Mouse (Mus musculus) embryonic facial prominence, embryonic 12.5 days (tissue): ENCODE results near the gene Olfr1434. TPM values are rescaled to one million over a fixed set of nuclear protein-coding genes. Genes with fewer than 3 reads are reported as not detected.
"Not testable (repeated sequence)": the region's sequence is repeated elsewhere in the genome, so short reads cannot be mapped to it uniquely, and the experiment has no call there.

Source experiments
- ATAC-seq: fragments of 200-750 bp; cut with Nextera tagmentation; 2 replicates; pipeline ENCODE4 v1.8.0; 2017; ENCODE audit not compliant: insufficient number of reproducible peaks, insufficient read depth, low FRiP score, low TSS enrichment
- H3K27ac ChIP-seq: fragments of 300-500 bp; sonication (generic); 2 replicates; pipeline ENCODE4 v1.5.1; 2016; ENCODE audit warnings: mild to moderate bottlenecking
- H3K27me3 ChIP-seq: fragments of 300-500 bp; sonication (generic); 2 replicates; pipeline ENCODE4 v1.6.1; 2016; ENCODE audit warnings: mild to moderate bottlenecking, moderate library complexity
- H3K36me3 ChIP-seq: fragments of 300-500 bp; sonication (generic); 2 replicates; pipeline ENCODE4 v1.6.1; 2016; ENCODE audit warnings: mild to moderate bottlenecking
- H3K4me1 ChIP-seq: fragments of 300-500 bp; sonication (generic); 2 replicates; pipeline ENCODE4 v1.6.1; 2016
- H3K4me2 ChIP-seq: fragments of 300-500 bp; sonication (generic); replicated peaks from 2 replicates; pipeline ENCODE4 v1.6.1; 2016; ENCODE audit warnings: mild to moderate bottlenecking, moderate library complexity
- H3K4me3 ChIP-seq: fragments of 300-500 bp; sonication (generic); 2 replicates; pipeline ENCODE4 v1.5.1; 2016; ENCODE audit warnings: mild to moderate bottlenecking
- H3K9ac ChIP-seq: fragments of 300-500 bp; sonication (generic); 2 replicates; pipeline ENCODE4 v1.6.1; 2016; ENCODE audit warnings: mild to moderate bottlenecking, moderate library complexity
- H3K9me3 ChIP-seq: fragments of 300-500 bp; sonication (generic); 2 replicates; pipeline ENCODE4 v1.6.1; 2016; ENCODE audit warnings: mild to moderate bottlenecking, moderate library complexity
- WGBS: fragments of 180-500 bp; shearing (Covaris S2); methylation state at CpG from one replicate; pipeline ENCODE4 v1.1.7; 2016; 5-methylcytosine and 5-hydroxymethylcytosine counted together
- polyA plus RNA-seq: library from polyadenylated mRNA; unstranded; fragments of >200 nt; fragmentation: Nextera tagmentation; extraction: Ambion mirVana; gene quantifications from 2 replicates; pipeline ENCODE4 v1.2.1, GENCODE M21; 2016

Olfr1434 gene
- 0.08 TPM in 1 of 2 replicates, not detected in the other for polyA plus RNA-seq

DNA sequence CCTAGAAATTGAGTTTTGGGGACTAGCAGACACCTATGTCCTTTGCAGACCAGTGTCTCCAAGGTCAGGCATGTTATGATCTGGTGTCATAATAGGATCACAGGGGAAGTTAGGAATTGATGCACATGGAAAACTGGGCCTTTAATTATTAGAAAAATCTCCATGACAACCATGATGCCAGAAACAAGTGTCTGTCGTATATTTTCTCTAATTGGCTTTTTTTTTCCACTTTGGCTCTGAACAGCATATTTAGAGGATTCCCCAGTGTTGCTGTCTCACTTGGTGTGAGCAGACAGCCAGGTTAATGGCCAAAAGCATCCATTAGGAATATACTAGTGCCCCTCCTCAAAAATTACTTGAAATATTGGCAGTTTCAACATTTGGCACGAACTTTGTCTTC lies at the start of gene Olfr1434:
TSS of gene Olfr1434 (plus strand) at position 301 of the 400 bp plus-strand sequence.
- Histone ChIP-seq H3K9me3 (no peaks in the 10 kb centered on the region), H3K4me2 (no peak within 1 kb of the TSS), H3K4me3 (no peak within 1 kb of the TSS), H3K4me1 (no peaks in the 10 kb centered on the region), H3K27ac (no peak within 1 kb of the TSS), H3K9ac (no peak within 1 kb of the TSS), H3K27me3 (no peaks in the 10 kb centered on the region), H3K36me3 (no peaks in the 10 kb centered on the region)
- WGBS, result 63% methylated on average over 2 of the region's 2 CpGs
- no peak for ATAC-seq

DNA sequence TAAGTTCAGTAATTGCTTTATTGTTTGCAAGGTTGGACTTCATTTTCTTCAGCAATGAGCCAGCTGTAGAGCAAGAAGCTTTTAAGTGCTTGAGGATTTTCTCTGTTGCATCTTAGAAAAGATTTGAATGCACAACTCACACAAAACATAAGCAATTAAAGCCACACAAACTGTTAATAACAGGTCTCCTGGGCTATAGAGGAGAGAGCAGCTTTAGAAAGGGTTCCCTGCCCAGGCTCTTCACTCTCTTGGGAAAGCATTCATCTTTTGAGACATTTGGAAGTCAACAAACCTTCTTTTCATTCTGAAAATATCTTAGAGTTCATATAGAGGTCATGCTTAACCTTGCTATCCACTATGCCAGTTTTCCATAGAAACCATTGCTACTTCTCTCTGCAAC lies 47.2 kb upstream of the Olfr1434 start, which contains the start of gene Olfr1432:
TSS of gene Olfr1432 (minus strand) at position 101 of the 400 bp plus-strand sequence.
- not testable (repeated sequence) for H3K9me3 ChIP-seq, H3K4me2 ChIP-seq, H3K36me3 ChIP-seq, H3K9ac ChIP-seq, H3K27ac ChIP-seq, H3K4me3 ChIP-seq, ATAC-seq, H3K27me3 ChIP-seq, H3K4me1 ChIP-seq

DNA sequence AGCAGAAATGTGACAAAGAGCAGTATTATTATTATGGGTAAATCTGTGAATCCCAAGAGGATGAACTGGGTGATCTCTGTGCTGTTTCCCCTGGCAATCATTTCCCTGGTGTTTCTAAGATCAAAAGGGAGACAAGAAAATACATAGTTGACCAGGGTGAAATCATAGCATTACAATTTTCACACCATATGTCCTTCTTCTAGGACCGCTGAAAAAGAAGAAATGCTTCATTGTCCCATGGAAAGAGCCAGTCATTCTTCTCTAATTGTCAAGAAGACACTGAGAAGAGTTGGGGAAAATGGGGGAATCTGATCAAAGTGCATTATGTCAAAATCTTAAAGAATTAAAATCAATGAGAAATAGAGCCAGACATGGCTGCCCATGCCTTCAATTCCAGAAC lies 38.1 kb upstream of the Olfr1434 start, which contains the start of gene Olfr262:
TSS of gene Olfr262 (minus strand) at position 101 of the 400 bp plus-strand sequence.
- Histone ChIP-seq H3K9me3 (no peaks in the 10 kb centered on the region), H3K4me2 (no peak within 1 kb of the TSS), H3K27ac (no peak within 1 kb of the TSS), H3K4me1 (no peaks in the 10 kb centered on the region), H3K27me3 (no peaks in the 10 kb centered on the region), H3K36me3 (no peaks in the 10 kb centered on the region), H3K9ac (no peak within 1 kb of the TSS), H3K4me3 (no peak within 1 kb of the TSS)
- ATAC-seq, result no peak
- WGBS, result 73% methylated on average over 1 of the region's 1 CpGs

DNA sequence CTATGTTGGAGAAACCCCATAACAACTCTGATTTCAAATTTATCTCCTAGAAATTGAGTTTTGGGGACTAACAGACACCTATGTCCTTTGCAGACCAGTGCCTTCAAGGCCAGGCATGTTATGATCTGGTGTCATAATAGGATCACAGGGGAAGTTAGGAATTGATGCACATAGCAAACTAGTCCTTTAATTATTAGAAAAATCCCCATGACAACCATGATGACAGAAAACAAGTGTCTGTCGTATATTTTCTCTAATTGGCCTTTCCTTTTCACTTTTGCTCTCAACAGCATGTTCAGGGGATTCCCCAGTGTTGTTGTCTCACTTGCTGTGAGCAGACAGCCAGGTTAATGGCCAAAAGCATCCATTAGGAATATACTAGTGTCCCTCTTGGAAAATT lies 18.9 kb upstream of the Olfr1434 start, which contains the start of gene Olfr235:
TSS of gene Olfr235 (plus strand) at position 301 of the 400 bp plus-strand sequence.
- H3K9me3 ChIP-seq, result no peaks in the 10 kb centered on the region
- no peaks in the 10 kb centered on the region for H3K27me3 ChIP-seq
- no peak within 1 kb of the TSS for H3K27ac ChIP-seq
- H3K9ac ChIP-seq, result no peak within 1 kb of the TSS
- no peak within 1 kb of the TSS for H3K4me3 ChIP-seq
- H3K4me1 ChIP-seq, result no peaks in the 10 kb centered on the region
- WGBS, result 59% methylated on average over 1 of the region's 1 CpGs
- ATAC-seq, result no peak
- H3K36me3 ChIP-seq, result no peaks in the 10 kb centered on the region
- no peak within 1 kb of the TSS for H3K4me2 ChIP-seq

DNA sequence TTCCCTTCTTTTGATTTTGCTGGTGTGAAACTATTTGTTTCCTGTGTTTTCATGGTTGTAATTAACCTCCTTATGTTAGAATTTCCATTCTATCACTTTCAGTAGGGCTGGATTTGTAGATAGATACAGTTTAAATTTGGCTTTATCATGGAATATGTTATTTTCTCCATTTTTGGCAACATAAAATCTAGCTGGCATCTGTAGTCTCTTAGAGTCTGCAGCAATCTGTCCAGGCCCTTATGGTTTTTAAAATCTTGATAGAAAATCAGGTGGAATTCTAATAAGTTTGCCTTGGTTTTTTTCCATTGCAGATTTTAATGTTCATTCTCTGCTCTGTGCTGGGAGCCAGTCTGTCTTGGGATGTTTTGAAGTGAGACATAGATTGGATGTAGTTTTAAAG lies 13.3 kb downstream of the Olfr1434 start:
- Histone ChIP-seq H3K4me3 (no peak overlapping the region), H3K4me1 (no peaks in the 10 kb centered on the region), H3K9ac (no peak overlapping the region), H3K27ac (no peak overlapping the region), H3K36me3 (no peaks in the 10 kb centered on the region), H3K9me3 (no peaks in the 10 kb centered on the region), H3K27me3 (no peaks in the 10 kb centered on the region), H3K4me2 (no peak overlapping the region)
- ATAC-seq, result no peak

DNA sequence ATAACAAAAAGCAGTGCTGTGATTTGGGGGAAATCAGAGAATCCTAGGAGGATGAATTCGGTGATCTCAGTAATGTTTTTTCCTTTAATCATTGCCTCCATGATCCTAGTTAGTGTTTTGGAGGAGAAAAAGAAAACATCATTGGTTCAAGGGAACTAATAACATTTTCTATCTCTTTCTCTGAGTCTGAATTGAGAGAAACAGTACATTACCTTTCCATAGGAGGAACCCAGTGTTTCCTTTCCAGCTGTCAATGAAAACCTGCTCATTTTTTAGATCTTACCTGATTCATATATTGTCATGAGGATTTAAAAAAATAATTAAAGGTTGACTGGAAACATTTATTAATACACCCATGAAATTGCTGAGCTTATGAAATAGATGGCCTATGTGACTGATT lies 19.4 kb downstream of the Olfr1434 start, which contains the start of gene Olfr1436:
TSS of gene Olfr1436 (minus strand) at position 101 of the 400 bp plus-strand sequence.
- H3K4me1 ChIP-seq, H3K9me3 ChIP-seq, H3K9ac ChIP-seq, H3K4me2 ChIP-seq, H3K27me3 ChIP-seq, ATAC-seq, H3K4me3 ChIP-seq, H3K27ac ChIP-seq, H3K36me3 ChIP-seq: not testable (repeated sequence)
- WGBS, result 77% methylated on average over 1 of the region's 1 CpGs

DNA sequence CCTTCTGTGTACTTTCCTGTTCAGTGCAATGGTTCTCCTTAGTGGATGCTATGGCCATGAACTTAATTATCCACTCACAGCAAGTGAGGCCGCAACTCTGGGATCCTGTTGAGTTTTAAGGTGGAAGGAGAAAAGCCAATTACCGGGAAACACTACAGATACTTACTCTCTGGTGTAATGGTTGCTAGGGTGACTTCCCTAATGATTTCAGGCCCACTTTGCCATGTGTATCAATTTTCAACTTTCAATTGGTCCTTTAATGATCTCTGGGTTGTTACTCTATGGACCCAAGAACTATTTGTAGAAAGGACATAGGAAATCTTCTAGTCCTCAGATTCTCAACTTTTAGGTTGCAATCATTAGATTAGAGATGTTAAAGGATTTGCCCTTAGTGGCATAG lies 45.3 kb downstream of the Olfr1434 start, which contains the start of gene Olfr1437:
TSS of gene Olfr1437 (minus strand) at position 101 of the 400 bp plus-strand sequence.
- no peaks in the 10 kb centered on the region for H3K4me1 ChIP-seq
- 74% methylated on average over 2 of the region's 2 CpGs for WGBS
- H3K9ac ChIP-seq, result no peak within 1 kb of the TSS
- no peaks in the 10 kb centered on the region for H3K36me3 ChIP-seq
- no peaks in the 10 kb centered on the region for H3K9me3 ChIP-seq
- H3K27ac ChIP-seq, result no peak within 1 kb of the TSS
- no peak within 1 kb of the TSS for H3K4me2 ChIP-seq
- no peak within 1 kb of the TSS for H3K4me3 ChIP-seq
- ATAC-seq, result no peak
- H3K27me3 ChIP-seq, result no peaks in the 10 kb centered on the region

Other genes with a start within 250 kb of the Olfr1434 start
- not detected in 2 replicates for gene Olfr1423, start 238.5 kb upstream of the Olfr1434 start, polyA plus RNA-seq
- not detected in 2 replicates for gene Olfr1424, start 217.2 kb upstream of the Olfr1434 start, polyA plus RNA-seq
- gene Olfr1425, start 202.1 kb upstream of the Olfr1434 start, polyA plus RNA-seq, result not detected in 2 replicates
- gene Olfr1426, start 187.8 kb upstream of the Olfr1434 start, polyA plus RNA-seq, result not detected in 2 replicates
- gene Olfr1427, start 176.5 kb upstream of the Olfr1434 start, polyA plus RNA-seq, result not detected in 2 replicates
- gene Olfr1428, start 164.0 kb upstream of the Olfr1434 start, polyA plus RNA-seq, result not detected in 2 replicates
- not detected in 2 replicates for gene Olfr76, start 156.7 kb upstream of the Olfr1434 start, polyA plus RNA-seq
- not detected in 2 replicates for gene Olfr1555-ps1, start 109.7 kb upstream of the Olfr1434 start, polyA plus RNA-seq
- gene Olfr1431, start 79.2 kb upstream of the Olfr1434 start, polyA plus RNA-seq, result not detected in 2 replicates
- gene Olfr1432, start 47.3 kb upstream of the Olfr1434 start, polyA plus RNA-seq, result not detected in 2 replicates
- gene Olfr262, start 38.2 kb upstream of the Olfr1434 start, polyA plus RNA-seq, result not detected in 2 replicates
- not detected in 2 replicates for gene Olfr235, start 18.8 kb upstream of the Olfr1434 start, polyA plus RNA-seq
- gene Olfr1436, start 19.3 kb downstream of the Olfr1434 start, polyA plus RNA-seq, result not detected in 2 replicates
- not detected in 2 replicates for gene Olfr1437, start 45.2 kb downstream of the Olfr1434 start, polyA plus RNA-seq
- not detected in 2 replicates for gene Olfr1438-ps1, start 56.1 kb downstream of the Olfr1434 start, polyA plus RNA-seq
- gene Olfr1440, start 107.4 kb downstream of the Olfr1434 start, polyA plus RNA-seq, result not detected in 2 replicates
- not detected in 2 replicates for gene Olfr1441, start 137.6 kb downstream of the Olfr1434 start, polyA plus RNA-seq
- not detected in 2 replicates for gene Pfpl, start 148.1 kb downstream of the Olfr1434 start, polyA plus RNA-seq
- 0.41 and 0.49 TPM in 2 replicates for gene Mpeg1, start 180.9 kb downstream of the Olfr1434 start, polyA plus RNA-seq
- gene Dtx4, start 221.6 kb downstream of the Olfr1434 start, polyA plus RNA-seq, result 10.9 and 13.2 TPM in 2 replicates